Mouse (Mus musculus): ENCODE measurements at regions not wholly inside any gene's neighbourhood (a gene's known extent, or its start where the extent isn't known, plus 50 kb on each side); places are given as distances from the start of the nearest gene placed in this dataset.
A peak's percentile ranks its signal among the peaks of the same experiment; 100 is the strongest.

DNA sequence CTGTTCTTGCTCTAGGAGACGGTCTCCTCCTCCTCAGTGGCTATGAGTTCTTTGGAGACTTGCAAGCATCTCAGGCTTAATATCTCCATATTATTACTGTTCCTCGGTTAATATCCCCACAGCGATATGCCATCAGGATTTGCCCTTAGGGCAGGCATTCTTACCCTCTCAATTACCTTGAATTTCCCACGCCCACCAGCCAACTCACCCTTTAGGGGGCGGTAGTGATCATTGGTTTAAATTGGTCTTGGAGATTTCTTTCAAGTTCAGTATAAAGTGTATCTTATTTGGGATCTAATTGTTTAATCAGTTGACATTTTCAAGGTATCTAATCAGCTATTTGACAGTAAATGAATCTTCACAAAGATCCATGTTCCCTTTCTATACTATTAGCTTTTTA is 162.5 kb downstream of the Emp1 start:
- DNase-seq (ENCODE audit: low spot score in 2 of 2): no peak

DNA sequence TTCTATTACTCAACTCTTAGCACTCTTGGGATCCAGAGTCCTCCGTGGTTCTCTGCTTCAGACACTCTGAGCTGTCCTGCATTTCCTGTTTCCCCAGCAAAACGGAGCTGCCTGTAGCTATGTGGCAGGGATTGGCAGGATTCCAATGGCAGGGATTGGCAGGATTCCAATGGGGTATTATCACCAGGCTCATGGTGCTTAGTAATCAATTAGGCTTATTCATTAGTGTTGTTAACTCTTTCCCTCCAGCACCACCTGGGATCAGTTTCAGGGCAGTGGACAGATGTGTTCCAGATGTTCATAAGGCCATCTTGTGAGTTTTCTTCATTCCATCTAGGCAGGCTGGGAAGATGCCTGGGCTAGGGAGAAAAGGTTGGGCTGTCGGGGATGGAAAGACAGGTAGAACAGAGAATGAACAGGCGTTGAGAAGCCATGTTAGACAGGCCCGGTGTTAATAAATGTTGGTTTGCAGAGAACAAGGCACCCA is 163.5 kb downstream of the Emp1 start:
- peak in 1 of 2 experiments; percentile 36 for DNase-seq (ENCODE audit: low spot score in 2 of 2)

DNA sequence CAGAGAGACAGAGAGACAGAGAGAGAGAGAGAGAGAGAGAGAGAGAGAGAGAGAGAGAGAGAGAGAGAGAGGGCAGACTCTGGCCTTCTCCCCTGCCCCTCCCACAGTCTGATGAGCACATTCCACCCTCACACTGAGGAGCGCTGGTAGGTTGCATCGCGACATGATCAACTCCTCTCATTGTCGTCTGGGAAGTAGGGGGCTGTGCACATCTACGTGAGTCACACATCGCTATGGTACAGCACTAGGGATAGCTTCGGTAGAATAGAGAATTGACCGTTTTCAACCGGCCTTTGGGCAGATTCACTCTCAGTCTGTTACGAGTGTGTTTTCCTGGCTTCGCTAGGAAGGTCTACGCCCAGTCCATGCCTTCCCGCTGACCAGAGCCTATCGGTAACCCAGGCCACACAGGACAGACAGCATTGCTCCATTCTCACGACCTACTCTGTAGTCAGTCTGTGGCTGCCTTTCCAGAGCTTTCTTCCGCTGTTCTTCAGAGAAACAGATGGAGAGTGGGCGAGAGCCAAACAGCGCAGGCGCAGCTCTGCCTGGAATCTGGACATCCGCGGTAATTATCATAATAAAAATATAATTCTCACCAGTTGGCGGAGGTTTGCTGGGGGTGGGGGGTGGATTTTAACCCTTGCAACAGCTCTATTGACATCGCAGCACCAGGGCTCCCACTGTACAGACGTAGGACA is 164.3 kb downstream of the Emp1 start:
- DNase-seq (ENCODE audit: low spot score in 2 of 2): peak; percentile 62 to 76

DNA sequence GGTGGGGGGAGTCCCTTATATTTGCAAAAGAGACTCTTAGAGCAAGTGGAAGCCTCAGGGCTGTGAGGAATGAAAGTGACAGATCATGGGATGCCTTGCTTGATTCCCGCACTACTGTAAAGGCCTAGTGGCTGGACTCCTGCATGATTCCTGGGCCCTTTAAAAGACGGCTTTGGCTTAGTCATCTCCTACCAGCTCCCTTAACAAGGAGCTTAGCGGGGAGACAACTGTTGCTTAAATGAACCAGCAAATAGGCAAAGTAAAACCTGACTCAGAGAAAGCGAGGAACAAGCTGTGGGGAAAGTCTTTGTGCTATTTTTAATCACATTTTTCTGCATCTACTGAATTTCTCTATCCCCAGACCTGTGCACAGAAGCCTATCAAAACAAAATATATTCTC is 165.5 kb downstream of the Emp1 start:
- peak; percentile 37 to 46 for DNase-seq (ENCODE audit: low spot score in 2 of 2)

DNA sequence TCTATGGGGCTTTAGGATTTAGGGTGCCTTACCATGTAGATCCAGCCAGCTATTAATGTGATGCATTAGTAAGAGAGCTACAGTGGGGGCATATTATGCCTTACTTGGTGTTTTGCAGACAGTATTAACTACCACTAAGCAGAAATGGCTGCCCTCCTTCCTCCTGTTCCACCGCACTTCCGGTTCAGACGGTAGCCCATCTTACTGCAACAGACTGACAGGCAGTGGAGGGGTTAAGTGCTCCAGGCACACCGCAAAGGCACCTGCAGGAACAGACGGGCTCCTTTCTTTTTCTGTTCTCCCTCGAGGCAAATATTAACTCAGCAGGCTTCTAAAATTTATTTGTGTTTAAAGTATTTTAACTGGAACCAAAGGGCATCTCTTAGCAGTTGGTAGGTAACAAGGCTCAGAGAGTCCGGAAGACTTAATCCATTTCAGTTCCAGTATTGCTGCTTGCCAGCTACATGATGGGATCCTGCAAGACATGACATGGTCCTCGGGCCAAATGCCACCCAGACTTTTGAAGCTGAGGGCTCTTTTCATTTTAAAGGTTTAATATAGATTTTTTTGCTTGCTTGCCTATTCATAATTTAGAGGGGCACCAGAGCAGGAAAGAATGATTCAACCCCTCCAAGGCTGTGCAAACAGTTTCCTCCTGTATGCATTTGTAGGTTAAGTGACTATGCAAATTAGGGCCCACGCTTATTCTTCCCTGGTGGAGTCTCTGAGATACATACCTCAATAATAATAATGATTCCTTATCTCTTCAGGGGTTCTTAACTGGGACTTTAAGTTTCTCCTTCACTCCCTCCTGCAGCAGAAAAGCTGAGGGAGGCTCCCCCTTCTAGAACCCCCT is 177.7 kb downstream of the Emp1 start:
- no peak for DNase-seq (ENCODE audit: low spot score in 2 of 2)

DNA sequence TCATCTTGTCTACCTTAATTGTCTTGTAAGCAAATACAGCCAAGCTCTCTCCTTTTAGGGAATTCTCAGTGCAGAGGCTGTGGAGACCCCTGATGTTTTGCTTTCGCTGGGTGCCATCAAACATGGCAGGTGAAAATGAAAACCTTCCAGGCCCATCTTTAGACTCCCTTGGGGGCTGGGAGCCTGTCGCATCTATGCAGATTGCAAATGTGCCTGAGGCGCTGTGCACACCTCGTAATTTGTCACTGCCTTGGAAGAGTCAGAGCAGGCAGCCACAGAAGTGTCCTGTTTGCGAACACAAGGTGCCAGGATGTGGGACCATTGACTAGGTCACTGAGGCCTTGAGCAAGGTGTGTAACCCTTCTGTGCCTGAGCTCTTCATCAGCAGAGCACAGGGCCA is 179.2 kb downstream of the Emp1 start:
- DNase-seq (ENCODE audit: low spot score in 2 of 2): no peak

DNA sequence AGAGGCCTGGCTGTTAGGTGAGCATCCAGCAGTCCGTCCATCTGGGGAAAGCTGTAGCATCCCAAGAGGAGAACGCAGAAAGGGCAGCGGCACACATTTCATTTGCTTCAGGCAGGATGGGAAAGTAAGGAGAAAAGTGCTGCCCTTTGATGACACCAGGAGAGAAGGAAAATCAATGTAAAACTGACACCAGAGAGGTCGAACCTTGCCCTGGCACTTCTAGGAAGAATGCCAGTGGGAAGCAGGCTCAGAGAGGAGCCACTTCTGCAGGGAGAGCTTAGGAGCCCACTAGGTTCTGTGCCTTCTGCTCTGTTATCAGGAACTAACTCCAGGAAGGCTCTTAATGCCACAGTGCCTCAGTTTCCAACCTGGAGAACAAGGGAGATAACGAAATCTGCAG is 180.0 kb downstream of the Emp1 start:
- no peak for DNase-seq (ENCODE audit: low spot score in 2 of 2)

DNA sequence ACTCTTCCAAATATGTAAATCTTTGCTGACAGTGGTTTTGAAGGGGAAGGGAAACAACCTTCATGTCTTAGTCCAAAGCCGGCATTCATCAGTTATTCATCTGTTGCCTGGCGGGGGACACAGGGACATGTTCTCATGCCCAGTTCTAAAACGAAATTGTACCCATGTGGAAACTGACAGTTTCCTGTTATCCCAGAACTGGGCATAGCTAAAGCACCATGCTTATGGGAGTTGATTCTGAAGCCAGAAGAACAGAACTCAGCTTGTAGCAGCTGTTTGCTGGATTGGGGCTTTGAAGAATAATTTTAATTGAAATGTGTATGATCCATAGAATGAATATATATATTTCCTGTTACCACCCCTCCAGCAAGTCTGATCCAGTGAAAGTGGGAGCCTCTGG is 181.0 kb downstream of the Emp1 start:
- DNase-seq (ENCODE audit: low spot score in 2 of 2): no peak

DNA sequence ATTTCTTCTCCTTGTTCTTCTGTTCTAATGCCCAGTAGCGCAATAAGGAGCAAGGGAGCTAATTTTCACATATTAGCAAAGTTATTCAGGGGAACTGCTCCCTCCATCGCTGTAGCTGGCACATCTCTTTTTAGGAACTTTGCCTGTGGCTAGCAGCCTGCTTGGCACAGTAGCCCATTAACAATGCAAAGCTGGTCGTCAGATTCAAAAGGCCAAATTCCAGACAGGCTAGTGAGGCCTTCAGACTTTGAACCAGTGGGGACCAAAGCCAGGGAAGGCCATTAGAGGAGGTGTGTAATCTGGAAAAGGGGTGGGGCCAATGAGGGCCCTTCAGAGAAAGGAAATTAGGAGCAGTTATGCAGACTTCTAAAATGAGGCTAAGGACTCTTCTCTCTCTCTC is 181.5 kb downstream of the Emp1 start:
- DNase-seq (ENCODE audit: low spot score in 2 of 2): no peak

DNA sequence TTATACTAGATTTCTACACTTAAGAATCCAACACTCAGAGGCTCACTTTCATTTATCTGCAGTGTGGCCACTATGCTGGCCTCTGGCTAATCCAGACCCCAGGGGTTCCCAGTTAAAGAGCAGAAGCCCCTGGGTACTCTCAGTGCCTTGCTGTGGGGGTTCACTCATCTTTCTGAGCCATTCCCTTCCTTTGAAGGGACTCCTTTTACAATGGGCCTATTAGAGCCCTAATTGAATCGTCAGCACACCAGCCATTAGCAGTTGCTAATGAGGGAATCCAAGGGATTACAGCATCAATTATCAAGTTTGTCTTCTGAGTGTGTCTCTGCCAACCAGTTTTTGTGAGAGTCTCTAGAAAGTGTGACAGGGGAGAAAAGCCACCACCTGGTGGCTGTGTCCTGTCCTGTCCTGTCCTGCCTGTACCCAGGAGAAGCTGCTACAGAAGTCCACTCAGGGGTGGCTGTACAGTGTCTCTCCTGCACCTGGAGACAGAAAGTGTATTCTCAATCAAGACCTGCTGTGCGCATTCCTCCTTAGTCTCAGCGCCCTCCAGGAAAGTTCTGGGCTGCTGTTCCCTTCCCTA is 188.1 kb downstream of the Emp1 start:
- DNase-seq (ENCODE audit: low spot score in 2 of 2): no peak

DNA sequence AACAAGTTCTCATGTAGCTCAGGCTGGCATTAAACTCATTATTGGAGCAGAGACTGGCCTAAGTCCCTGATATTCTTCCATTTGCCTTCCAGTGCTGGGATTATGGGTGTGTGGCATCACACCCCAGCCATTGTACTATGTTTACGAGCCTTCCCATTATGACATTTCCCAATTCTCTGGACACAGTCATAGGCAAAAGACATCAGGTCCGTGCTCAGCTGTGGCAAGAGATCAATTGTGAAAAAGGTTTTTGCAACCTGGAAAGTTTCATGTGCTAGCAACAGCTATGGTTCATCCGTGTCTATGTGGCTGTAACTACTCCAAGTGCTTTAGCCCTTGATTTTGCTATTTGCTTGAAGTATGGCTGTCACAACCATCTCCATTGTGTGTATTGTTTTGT is 190.1 kb downstream of the Emp1 start:
- DNase-seq (ENCODE audit: low spot score in 2 of 2): no peak

DNA sequence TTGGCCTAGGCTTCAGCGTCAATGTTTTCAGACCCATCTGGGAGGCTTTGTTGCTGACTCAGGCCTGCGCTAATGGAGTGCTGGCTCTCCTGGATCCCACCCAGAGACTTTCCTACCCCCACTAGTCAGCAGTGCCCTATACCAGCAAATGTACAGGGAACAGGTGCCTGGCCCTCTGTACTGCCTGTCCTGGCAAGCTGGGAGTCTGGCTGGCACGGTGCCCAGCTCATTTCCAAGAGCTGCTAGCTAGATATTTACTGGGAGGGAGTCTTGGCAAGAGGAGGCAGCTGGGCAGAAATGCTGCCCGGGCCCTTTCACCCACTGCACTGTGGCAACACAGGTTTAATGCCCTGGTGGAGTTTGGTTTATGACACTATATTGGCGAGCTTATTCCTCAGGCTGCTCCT is 197.2 kb downstream of the Emp1 start:
- DNase-seq (ENCODE audit: low spot score in 2 of 2): peak; percentile 38 to 75

DNA sequence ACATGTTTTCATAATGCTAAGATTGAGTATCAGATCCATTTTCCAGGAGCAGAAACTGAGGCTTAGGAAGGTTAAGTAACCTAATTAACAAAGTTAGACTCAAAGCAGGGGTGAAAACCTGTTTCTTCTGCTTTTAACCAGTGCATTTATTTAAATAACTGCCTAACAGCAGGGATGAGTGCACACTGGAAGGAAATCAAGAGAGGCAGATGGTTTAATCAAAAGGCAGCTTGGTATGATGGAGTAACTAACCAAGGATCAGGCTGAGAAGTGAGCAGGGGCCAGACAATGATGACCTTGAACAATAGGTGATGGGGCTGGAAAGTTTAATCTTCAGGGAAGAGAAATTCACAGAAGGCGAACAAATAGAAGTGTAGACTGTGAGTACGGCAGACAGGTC is 199.9 kb downstream of the Emp1 start:
- no peak for DNase-seq (ENCODE audit: low spot score in 2 of 2)

DNA sequence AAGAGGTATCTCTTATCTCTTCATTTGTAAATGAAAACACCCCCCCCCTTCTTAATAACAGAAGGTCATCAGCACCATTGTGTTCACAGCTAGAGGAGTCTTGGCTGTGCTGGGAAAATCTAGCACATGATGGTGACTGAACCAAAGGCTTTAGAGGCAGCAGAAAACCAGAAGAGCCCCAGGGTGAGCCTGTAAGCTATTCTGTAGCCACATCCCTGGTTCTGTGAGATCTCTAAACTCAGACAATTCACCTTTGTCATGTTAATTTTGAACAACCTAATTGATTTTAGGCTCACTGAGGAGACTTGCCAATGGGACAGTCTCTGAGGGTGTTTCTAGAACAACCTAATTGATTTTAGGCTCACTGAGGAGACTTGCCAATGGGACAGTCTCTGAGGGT is 201.4 kb downstream of the Emp1 start:
- no peak for DNase-seq (ENCODE audit: low spot score in 2 of 2)

DNA sequence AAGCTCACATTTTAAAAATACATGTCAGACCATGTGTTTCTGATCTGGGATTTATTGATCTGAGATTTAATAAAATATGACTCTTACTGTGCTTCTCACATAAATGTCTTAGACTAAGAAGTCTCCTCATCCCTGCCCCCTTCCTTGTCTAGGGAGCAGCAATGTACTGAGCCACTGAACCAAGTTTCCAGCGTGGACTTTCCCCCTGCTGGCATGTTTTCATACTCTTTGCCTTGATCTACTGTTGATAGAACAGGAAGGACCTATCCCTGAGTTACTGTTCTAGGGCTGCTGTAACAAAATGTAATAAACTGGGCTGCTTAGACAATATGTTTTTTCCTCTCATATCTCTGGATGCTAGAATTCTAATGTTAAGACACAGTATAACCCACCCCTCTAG is 206.7 kb downstream of the Emp1 start:
- DNase-seq (ENCODE audit: low spot score in 2 of 2): no peak

DNA sequence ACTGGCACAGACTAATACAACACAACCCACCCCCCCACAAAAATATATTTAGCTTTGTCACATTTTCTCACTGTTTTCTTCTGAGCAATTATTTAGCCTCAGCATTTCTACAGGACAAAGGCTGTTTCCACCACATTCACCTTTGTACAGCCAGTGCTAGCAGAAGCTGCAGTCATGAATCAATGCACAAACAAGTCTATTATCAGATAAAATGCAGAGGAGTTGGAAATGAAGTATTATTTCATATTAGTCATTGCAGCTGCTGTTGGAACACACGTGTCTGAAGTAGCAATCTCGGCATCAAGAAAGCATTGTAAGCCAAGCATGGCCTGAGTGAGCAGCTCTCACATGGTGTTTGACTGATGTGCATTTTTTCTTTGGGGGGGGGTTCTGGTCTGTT is 212.9 kb downstream of the Emp1 start:
- no peak for DNase-seq (ENCODE audit: low spot score in 2 of 2)

DNA sequence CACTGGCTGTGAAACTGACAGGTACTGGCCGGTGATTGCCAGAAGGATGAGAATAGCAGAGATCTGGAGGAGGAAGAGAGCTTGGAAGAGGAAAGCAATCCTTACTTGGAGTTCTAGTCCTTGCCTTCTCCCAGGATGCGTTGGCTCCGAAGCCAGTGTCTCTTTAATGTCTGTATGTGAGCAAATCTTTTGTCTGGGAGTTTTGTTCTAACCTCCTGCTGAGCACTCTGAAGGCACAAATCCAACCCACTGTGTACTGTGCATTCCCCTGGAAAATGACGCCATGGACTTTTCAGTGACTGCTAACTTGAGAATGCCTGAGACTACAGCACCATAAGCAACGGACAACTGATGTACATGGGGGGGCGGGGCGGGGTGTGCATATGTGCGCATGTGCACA is 216.4 kb downstream of the Emp1 start:
- peak in 1 of 2 experiments; percentile 32 for DNase-seq (ENCODE audit: low spot score in 2 of 2)

DNA sequence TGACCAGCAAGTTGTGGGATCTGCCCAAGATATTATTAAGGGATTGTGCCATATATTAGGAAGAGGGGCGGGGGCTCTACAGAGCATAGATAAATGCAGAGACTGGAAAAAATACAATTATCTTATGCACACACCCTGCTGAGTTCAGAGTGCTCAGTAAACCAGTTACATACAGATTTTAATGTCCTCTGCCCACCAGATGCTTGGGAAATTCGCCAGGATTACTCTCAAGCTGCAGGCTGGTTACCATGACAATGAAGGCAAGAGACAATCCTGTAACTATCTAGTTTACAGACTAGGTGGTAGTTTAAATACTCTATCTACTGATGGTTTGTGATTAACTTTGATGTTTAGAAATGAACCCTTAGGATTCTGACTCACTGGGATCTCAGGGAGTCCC is 220.2 kb downstream of the Emp1 start:
- peak in 1 of 2 experiments; percentile 39 for DNase-seq (ENCODE audit: low spot score in 2 of 2)

DNA sequence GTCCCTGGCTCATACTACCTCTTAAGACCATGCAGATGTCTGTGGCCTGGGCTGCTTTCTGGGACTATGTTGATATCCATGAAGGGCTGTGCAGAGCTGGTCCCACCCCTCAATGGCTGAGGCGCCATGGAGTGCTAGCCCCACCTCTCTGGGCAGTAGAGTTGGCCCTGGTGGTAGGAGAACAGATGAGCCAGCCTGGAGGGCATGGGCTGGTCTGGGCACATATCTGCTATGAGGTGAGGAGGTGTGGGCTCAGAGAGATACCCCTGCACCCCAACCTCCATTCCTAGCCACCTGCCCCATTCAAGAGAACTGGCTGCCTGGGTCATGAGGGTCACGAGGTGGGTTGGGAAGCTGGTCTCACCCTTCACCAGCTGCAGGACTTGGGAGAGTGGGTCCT is 222.4 kb downstream of the Emp1 start:
- no peak for DNase-seq (ENCODE audit: low spot score in 2 of 2)

DNA sequence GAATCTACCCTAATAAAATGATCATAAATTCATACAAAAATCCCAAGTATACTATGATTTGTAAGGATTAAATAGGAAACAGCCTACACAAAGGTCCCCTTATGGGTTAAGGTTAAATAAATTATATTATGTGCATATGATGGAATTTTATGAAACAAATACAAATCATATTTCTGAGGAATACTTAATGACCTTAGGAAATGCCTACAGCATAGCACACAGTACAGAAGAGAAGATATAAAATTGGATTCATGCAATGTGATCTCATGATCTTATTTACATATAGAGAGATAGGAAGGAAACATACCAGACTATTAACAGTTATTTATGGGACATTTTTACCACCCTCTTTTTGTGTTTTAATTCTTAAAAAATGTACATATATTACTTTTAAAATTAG is 227.7 kb downstream of the Emp1 start:
- no peak for DNase-seq (ENCODE audit: low spot score in 2 of 2)

DNA sequence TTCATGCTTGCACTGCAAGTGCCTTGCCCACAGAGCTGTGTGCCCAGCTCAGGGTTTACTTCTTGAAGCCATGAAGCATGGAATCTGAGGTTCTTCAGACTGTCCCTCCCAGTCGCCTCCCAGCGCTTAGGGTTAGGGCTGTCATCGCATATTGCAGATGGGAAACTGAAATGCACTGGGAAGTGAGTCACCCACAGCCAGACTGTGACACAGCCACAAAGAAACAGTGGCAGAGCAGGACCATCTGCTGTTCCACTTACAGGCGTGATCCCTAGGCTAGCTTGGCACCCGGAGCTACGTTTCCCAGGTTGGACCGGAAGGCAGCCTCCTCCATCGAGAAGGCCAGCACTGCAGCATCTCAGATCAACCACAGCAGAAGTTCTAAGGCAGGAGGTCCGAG is 228.7 kb downstream of the Emp1 start:
- peak in 1 of 2 experiments; percentile 41 for DNase-seq (ENCODE audit: low spot score in 2 of 2)

DNA sequence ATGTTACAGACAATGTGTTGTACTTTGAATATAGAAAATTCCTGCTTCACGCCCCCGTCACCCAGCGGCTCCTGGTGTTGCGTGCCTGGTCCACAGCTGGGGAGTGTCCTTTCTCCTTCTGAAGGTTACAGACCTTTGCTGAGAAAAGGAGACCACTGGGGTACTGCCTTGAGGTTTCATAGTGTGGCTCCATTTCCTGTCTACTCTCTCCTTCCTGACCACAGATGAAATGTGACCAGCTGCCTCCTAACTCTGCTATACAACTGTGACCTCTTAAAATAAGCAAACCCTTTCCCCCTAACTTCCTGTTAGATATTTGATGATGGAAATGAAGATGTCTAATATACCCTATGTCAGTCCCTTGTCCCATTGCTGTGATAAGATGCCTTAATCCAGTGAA is 234.0 kb downstream of the Emp1 start:
- DNase-seq (ENCODE audit: low spot score in 2 of 2): no peak
